Mouse (Mus musculus): ENCODE results near the gene Cldnd1.

DNA sequence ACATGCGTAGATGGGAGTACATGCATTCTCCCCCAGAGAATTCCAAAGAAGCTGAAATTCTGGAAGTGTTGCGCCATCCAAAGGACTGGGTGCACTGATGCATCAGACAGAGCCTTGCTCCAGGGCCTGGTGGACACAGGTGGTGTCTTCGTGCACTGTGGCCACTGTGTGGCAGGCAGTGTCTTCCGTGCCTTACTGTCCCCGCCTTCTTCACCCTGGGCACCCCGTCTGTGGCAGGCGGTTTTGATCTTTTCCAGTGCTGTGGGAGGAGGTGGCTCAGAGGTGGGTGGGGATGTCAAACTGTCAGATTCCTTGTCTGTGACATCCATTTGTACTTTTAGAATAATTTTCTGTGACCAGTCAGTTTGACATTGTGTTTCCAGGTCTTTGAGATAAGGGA lies 49.0 kb upstream of the Cldnd1 start:
- no peak for TF ChIP-seq TAL1 (IDR thresholded peaks at IDR 0.05; ENCODE audit: low read length)
- TF ChIP-seq GATA1 (IDR thresholded peaks at IDR 0.05; ENCODE audit: low read length), result no peak

Measured in erythroblast, embryonic 14.5 days (primary cell).